Mouse (Mus musculus): ENCODE measurements at regions not wholly inside any gene's neighbourhood (a gene's known extent, or its start where the extent isn't known, plus 50 kb on each side); places are given as distances from the start of the nearest gene placed in this dataset.

DNA sequence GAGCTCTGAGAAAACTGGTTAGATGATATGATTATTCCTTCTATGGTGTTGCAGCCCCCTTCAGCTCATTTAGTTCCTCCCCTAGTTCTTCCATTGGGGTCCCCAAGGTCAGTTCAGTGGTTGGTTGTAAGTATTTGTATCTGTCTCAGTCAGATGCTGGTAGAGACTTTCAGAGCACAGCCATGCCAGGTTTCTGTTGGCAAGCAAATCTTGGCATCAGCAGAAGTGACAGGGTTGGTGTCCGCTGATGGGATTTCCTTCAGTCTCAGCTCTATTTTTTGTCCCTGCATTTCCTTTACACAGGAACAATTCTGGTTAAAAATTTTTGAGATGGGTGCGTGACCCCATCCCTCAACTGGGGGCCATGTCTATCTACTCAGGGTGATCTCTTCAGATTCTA lies 55.3 kb upstream of the Spaca1 start:
- no peak for TF ChIP-seq EP300 (IDR thresholded peaks at IDR 0.05; ENCODE audit: insufficient read depth, low read depth, low read length)
- no peak for TF ChIP-seq CTCF (IDR thresholded peaks at IDR 0.05; ENCODE audit: low read depth, low read length)
- no peak for TF ChIP-seq POLR2A (IDR thresholded peaks at IDR 0.05; ENCODE audit: insufficient read depth, low read length)
- Histone ChIP-seq H3K36me3 (ENCODE audit: control insufficient read depth, insufficient read depth, low read length, poor library complexity, severe bottlenecking) (no peaks in the 10 kb centered on the region), H3K27me3 (ENCODE audit: control insufficient read depth, insufficient read depth, low read length, poor library complexity, severe bottlenecking) (no peaks in the 10 kb centered on the region), H3K9me3 (replicated peaks; ENCODE audit: control insufficient read depth, insufficient read depth, low read length, poor library complexity, severe bottlenecking) (no peaks in the 10 kb centered on the region), H3K4me3 (ENCODE audit: low read depth, low read length) (no peak overlapping the region), H3K4me1 (ENCODE audit: control insufficient read depth, insufficient read depth, low read length) (no peaks in the 10 kb centered on the region), H3K27ac (ENCODE audit: insufficient read depth, low read length) (no peak overlapping the region), H3K9ac (ENCODE audit: low read depth, poor library complexity, severe bottlenecking) (no peak overlapping the region)

- H3K9me3 ChIP-seq (replicated peaks; ENCODE audit: control insufficient read depth, insufficient read depth, low read length, poor library complexity, severe bottlenecking) = no peaks in the 10 kb centered on the region
- no peaks in the 10 kb centered on the region for H3K36me3 ChIP-seq (ENCODE audit: control insufficient read depth, insufficient read depth, low read length, poor library complexity, severe bottlenecking)
- H3K27me3 ChIP-seq (ENCODE audit: control insufficient read depth, insufficient read depth, low read length, poor library complexity, severe bottlenecking) = no peaks in the 10 kb centered on the region
- no peak overlapping the region for H3K27ac ChIP-seq (ENCODE audit: insufficient read depth, low read length)
- TF ChIP-seq POLR2A (IDR thresholded peaks at IDR 0.05; ENCODE audit: insufficient read depth, low read length) = no peak
- TF ChIP-seq CTCF (IDR thresholded peaks at IDR 0.05; ENCODE audit: low read depth, low read length) = no peak
- no peak for TF ChIP-seq EP300 (IDR thresholded peaks at IDR 0.05; ENCODE audit: insufficient read depth, low read depth, low read length)
- H3K4me3 ChIP-seq (ENCODE audit: low read depth, low read length) = no peak overlapping the region
- H3K9ac ChIP-seq (ENCODE audit: low read depth, poor library complexity, severe bottlenecking) = no peak overlapping the region
- no peaks in the 10 kb centered on the region for H3K4me1 ChIP-seq (ENCODE audit: control insufficient read depth, insufficient read depth, low read length)
Observed at GRCm38 (mm10) chr4:34114323-34114722, 64.3 kb upstream of the Spaca1 start.

GRCm38 (mm10) chr4:34117086-34117485 lies 67.1 kb upstream of the Spaca1 start:
- H3K27ac ChIP-seq (ENCODE audit: insufficient read depth, low read length) = no peak overlapping the region
- TF ChIP-seq EP300 (IDR thresholded peaks at IDR 0.05; ENCODE audit: insufficient read depth, low read depth, low read length) = no peak
- no peak for TF ChIP-seq CTCF (IDR thresholded peaks at IDR 0.05; ENCODE audit: low read depth, low read length)
- TF ChIP-seq POLR2A (IDR thresholded peaks at IDR 0.05; ENCODE audit: insufficient read depth, low read length) = no peak
- H3K4me3 ChIP-seq (ENCODE audit: low read depth, low read length) = no peak overlapping the region
- no peaks in the 10 kb centered on the region for H3K4me1 ChIP-seq (ENCODE audit: control insufficient read depth, insufficient read depth, low read length)
- no peak overlapping the region for H3K9ac ChIP-seq (ENCODE audit: low read depth, poor library complexity, severe bottlenecking)
- no peaks in the 10 kb centered on the region; the same call in 1 of the 2 replicates for H3K9me3 ChIP-seq (replicated peaks; ENCODE audit: control insufficient read depth, insufficient read depth, low read length, poor library complexity, severe bottlenecking)
- H3K27me3 ChIP-seq (ENCODE audit: control insufficient read depth, insufficient read depth, low read length, poor library complexity, severe bottlenecking) = no peaks in the 10 kb centered on the region
- no peaks in the 10 kb centered on the region for H3K36me3 ChIP-seq (ENCODE audit: control insufficient read depth, insufficient read depth, low read length, poor library complexity, severe bottlenecking)

DNA sequence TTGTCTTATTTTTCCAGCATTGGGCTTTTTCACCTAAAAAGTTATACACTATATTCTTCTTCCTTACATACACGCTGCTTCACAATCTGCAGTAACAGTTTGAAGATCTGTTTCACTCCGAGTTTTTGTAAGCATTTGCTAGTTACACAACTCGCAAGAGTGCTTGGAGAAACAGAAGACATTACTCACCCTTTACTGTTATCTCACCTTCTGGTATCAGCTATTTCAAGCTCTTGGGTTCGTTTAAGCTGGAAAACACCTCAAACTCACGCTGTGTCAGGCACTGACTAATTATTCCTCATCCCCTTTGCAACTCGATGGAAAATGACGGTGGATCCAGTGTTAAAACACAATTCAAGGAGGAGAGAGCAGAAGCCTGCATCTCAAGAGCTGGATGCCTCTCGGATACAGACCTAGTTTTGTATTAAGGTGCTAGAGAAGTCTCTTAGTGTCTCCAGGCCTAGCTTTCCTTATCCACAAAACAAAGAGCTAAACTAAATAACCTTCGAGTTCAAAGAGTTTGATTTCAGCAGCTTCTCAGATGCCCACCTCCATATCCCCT lies 73.0 kb upstream of the Spaca1 start:
- Histone ChIP-seq H3K9me3 (replicated peaks; ENCODE audit: control insufficient read depth, insufficient read depth, low read length, poor library complexity, severe bottlenecking) (no peaks in the 10 kb centered on the region; the same call in 1 of the 2 replicates), H3K4me3 (ENCODE audit: low read depth, low read length) (no peak overlapping the region), H3K36me3 (ENCODE audit: control insufficient read depth, insufficient read depth, low read length, poor library complexity, severe bottlenecking) (no peaks in the 10 kb centered on the region), H3K4me1 (ENCODE audit: control insufficient read depth, insufficient read depth, low read length) (no peaks in the 10 kb centered on the region), H3K27ac (ENCODE audit: insufficient read depth, low read length) (no peak overlapping the region), H3K9ac (ENCODE audit: low read depth, poor library complexity, severe bottlenecking) (no peak overlapping the region), H3K27me3 (ENCODE audit: control insufficient read depth, insufficient read depth, low read length, poor library complexity, severe bottlenecking) (no peaks in the 10 kb centered on the region)
- TF ChIP-seq CTCF (IDR thresholded peaks at IDR 0.05; ENCODE audit: low read depth, low read length) = no peak
- no peak for TF ChIP-seq POLR2A (IDR thresholded peaks at IDR 0.05; ENCODE audit: insufficient read depth, low read length)
- TF ChIP-seq EP300 (IDR thresholded peaks at IDR 0.05; ENCODE audit: insufficient read depth, low read depth, low read length) = no peak

DNA sequence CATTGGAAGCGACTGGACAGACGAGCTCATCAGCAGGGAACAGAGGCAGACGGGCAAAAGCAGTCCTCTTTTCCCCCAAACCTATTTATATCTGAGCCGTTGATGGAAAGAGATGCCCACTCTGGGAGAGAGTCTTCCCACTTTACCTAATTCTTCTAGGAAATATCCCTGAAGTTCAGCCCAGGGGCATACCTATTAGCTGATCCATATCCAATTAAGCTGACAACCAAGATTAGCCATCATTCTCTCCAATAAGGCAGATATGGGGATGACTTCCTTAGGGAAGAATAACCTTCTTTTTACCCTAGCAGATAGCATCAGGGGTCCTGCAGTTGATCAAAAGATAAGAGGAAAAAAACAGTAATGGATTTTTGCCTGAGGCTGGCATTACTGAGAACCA lies 78.2 kb upstream of the Spaca1 start:
- no peak overlapping the region for H3K9ac ChIP-seq (ENCODE audit: low read depth, poor library complexity, severe bottlenecking)
- no peaks in the 10 kb centered on the region for H3K9me3 ChIP-seq (replicated peaks; ENCODE audit: control insufficient read depth, insufficient read depth, low read length, poor library complexity, severe bottlenecking)
- no peaks in the 10 kb centered on the region for H3K36me3 ChIP-seq (ENCODE audit: control insufficient read depth, insufficient read depth, low read length, poor library complexity, severe bottlenecking)
- no peak overlapping the region for H3K4me3 ChIP-seq (ENCODE audit: low read depth, low read length)
- TF ChIP-seq CTCF (IDR thresholded peaks at IDR 0.05; ENCODE audit: low read depth, low read length) (no peak), POLR2A (IDR thresholded peaks at IDR 0.05; ENCODE audit: insufficient read depth, low read length) (no peak), EP300 (IDR thresholded peaks at IDR 0.05; ENCODE audit: insufficient read depth, low read depth, low read length) (no peak)
- H3K27me3 ChIP-seq (ENCODE audit: control insufficient read depth, insufficient read depth, low read length, poor library complexity, severe bottlenecking) = no peaks in the 10 kb centered on the region
- no peak overlapping the region for H3K27ac ChIP-seq (ENCODE audit: insufficient read depth, low read length)
- no peaks in the 10 kb centered on the region for H3K4me1 ChIP-seq (ENCODE audit: control insufficient read depth, insufficient read depth, low read length)

GRCm38 (mm10) chr4:34146133-34146867 lies 96.3 kb upstream of the Spaca1 start:
- no peaks in the 10 kb centered on the region for H3K9me3 ChIP-seq (replicated peaks; ENCODE audit: control insufficient read depth, insufficient read depth, low read length, poor library complexity, severe bottlenecking)
- TF ChIP-seq CTCF (IDR thresholded peaks at IDR 0.05; ENCODE audit: low read depth, low read length) (no peak), POLR2A (IDR thresholded peaks at IDR 0.05; ENCODE audit: insufficient read depth, low read length) (no peak)
- H3K36me3 ChIP-seq (ENCODE audit: control insufficient read depth, insufficient read depth, low read length, poor library complexity, severe bottlenecking) = no peaks in the 10 kb centered on the region
- no peak overlapping the region for H3K27ac ChIP-seq (ENCODE audit: insufficient read depth, low read length)
- H3K27me3 ChIP-seq (ENCODE audit: control insufficient read depth, insufficient read depth, low read length, poor library complexity, severe bottlenecking) = no peaks in the 10 kb centered on the region
- no peak overlapping the region for H3K9ac ChIP-seq (ENCODE audit: low read depth, poor library complexity, severe bottlenecking)
- no peak overlapping the region for H3K4me3 ChIP-seq (ENCODE audit: low read depth, low read length)
- H3K4me1 ChIP-seq (ENCODE audit: control insufficient read depth, insufficient read depth, low read length) = no peaks in the 10 kb centered on the region
